Mouse (Mus musculus): ENCODE measurements around the gene Gm3269. TPM values are rescaled to one million over a fixed set of nuclear protein-coding genes. Genes with fewer than 3 reads are reported as not detected.

Gene Gm3269
- not detected in 2 replicates for polyA plus RNA-seq (2012; rRNA removed)

GRCm38 (mm10) chr14:4837806-4838205, at the start of gene Gm3269:
Gene Gm3269, plus strand, starts transcription at chr14:4838106.

GRCm38 (mm10) chr14:4855299-4855980, 17.5 kb downstream of the Gm3269 start, which contains the start of gene Gm3264:
Gene Gm3264, plus strand, starts transcription at chr14:4855576.

GRCm38 (mm10) chr14:4892116-4892515, 54.2 kb downstream of the Gm3269 start, which contains the start of gene Gm3278:
Gene Gm3278, plus strand, starts transcription at chr14:4892416.

Other genes with a start within 250 kb of the Gm3269 start
- gene Gm8159, start 205.8 kb upstream of the Gm3269 start, polyA plus RNA-seq (2012; rRNA removed) = not detected in 2 replicates
- gene Gm3239, start 173.9 kb upstream of the Gm3269 start, polyA plus RNA-seq (2012; rRNA removed) = not detected in 2 replicates
- not detected in 2 replicates for gene Gm7876, start 128.9 kb upstream of the Gm3269 start, polyA plus RNA-seq (2012; rRNA removed)
- gene Gm3252, start 111.3 kb upstream of the Gm3269 start, polyA plus RNA-seq (2012; rRNA removed) = 0.28 TPM in 1 of 2 replicates, not detected in the other
- gene Gm9602, start 61.8 kb upstream of the Gm3269 start, polyA plus RNA-seq (2012; rRNA removed) = not detected in 2 replicates
- not detected in 2 replicates for gene Gm3264, start 17.5 kb downstream of the Gm3269 start, polyA plus RNA-seq (2012; rRNA removed)
- not detected in 2 replicates for gene Gm3278, start 54.3 kb downstream of the Gm3269 start, polyA plus RNA-seq (2012; rRNA removed)
- gene Gm8297, start 145.8 kb downstream of the Gm3269 start, polyA plus RNA-seq (2012; rRNA removed) = not detected in 2 replicates
- gene Gm3298, start 177.8 kb downstream of the Gm3269 start, polyA plus RNA-seq (2012; rRNA removed) = not detected in 2 replicates
- not detected in 2 replicates for gene 4930555G01Rik, start 212.5 kb downstream of the Gm3269 start, polyA plus RNA-seq (2012; rRNA removed)
- gene Gm8281, start 232.9 kb downstream of the Gm3269 start, polyA plus RNA-seq (2012; rRNA removed) = 0.07 TPM in 1 of 2 replicates, not detected in the other